Mouse (Mus musculus): Measurements from ENCODE around the gene Gng12.
"Not testable (repeated sequence)": the region's sequence is repeated elsewhere in the genome, so short reads cannot be mapped to it uniquely, and the experiment has no call there.

Gng12 gene

GRCm38 (mm10) chr6:66896119-66896920, at the start of gene Gng12:
Gene Gng12 (plus strand): TSS chr6:66896397.
- DNase-seq (ENCODE audit: low read depth, low spot score), result peak; percentile 54

- no peak for DNase-seq (ENCODE audit: low read depth, low spot score)
Measured at GRCm38 (mm10) chr6:66848936-66849335, 47.3 kb upstream of the Gng12 start.

GRCm38 (mm10) chr6:66856236-66856635, 40.0 kb upstream of the Gng12 start:
- no peak for DNase-seq (ENCODE audit: low read depth, low spot score)

- DNase-seq (ENCODE audit: low read depth, low spot score), result no peak
Measured at GRCm38 (mm10) chr6:66858356-66858755, 37.8 kb upstream of the Gng12 start.

GRCm38 (mm10) chr6:66859391-66859790, 36.8 kb upstream of the Gng12 start:
- DNase-seq (ENCODE audit: low read depth, low spot score), result no peak

- DNase-seq (ENCODE audit: low read depth, low spot score), result no peak
Measured at GRCm38 (mm10) chr6:66864463-66864862, 31.7 kb upstream of the Gng12 start.

GRCm38 (mm10) chr6:66866295-66866694, 29.9 kb upstream of the Gng12 start:
- DNase-seq (ENCODE audit: low read depth, low spot score), result no peak

- not testable (repeated sequence) for DNase-seq (ENCODE audit: low read depth, low spot score)
Measured at GRCm38 (mm10) chr6:66877048-66877447, 19.1 kb upstream of the Gng12 start.

- no peak for DNase-seq (ENCODE audit: low read depth, low spot score)
Measured at GRCm38 (mm10) chr6:66890349-66891158, 5.6 kb upstream of the Gng12 start.

- DNase-seq (ENCODE audit: low read depth, low spot score), result no peak
Measured at GRCm38 (mm10) chr6:66893950-66894349, 2.2 kb upstream of the Gng12 start.

GRCm38 (mm10) chr6:66894999-66895398, 1.2 kb upstream of the Gng12 start:
- no peak for DNase-seq (ENCODE audit: low read depth, low spot score)

- DNase-seq (ENCODE audit: low read depth, low spot score), result no peak
Measured at GRCm38 (mm10) chr6:66896921-66897645, 886 bp downstream of the Gng12 start.

- no peak for DNase-seq (ENCODE audit: low read depth, low spot score)
Measured at GRCm38 (mm10) chr6:66897994-66898393, 1.8 kb downstream of the Gng12 start.

- no peak for DNase-seq (ENCODE audit: low read depth, low spot score)
Measured at GRCm38 (mm10) chr6:66901926-66902325, 5.7 kb downstream of the Gng12 start.

- DNase-seq (ENCODE audit: low read depth, low spot score), result no peak
Measured at GRCm38 (mm10) chr6:66903206-66903605, 7.0 kb downstream of the Gng12 start.

- DNase-seq (ENCODE audit: low read depth, low spot score), result no peak
Measured at GRCm38 (mm10) chr6:66903720-66904119, 7.5 kb downstream of the Gng12 start.

GRCm38 (mm10) chr6:66906244-66906643, 10.0 kb downstream of the Gng12 start:
- no peak for DNase-seq (ENCODE audit: low read depth, low spot score)

- no peak for DNase-seq (ENCODE audit: low read depth, low spot score)
Measured at GRCm38 (mm10) chr6:66908327-66908973, 12.3 kb downstream of the Gng12 start.

GRCm38 (mm10) chr6:66910493-66911435, 14.6 kb downstream of the Gng12 start:
- no peak for DNase-seq (ENCODE audit: low read depth, low spot score)

- DNase-seq (ENCODE audit: low read depth, low spot score), result no peak
Measured at GRCm38 (mm10) chr6:66913355-66913754, 17.2 kb downstream of the Gng12 start.
